Mouse (Mus musculus) left cerebral cortex, adult 11 months (tissue): Measurements from ENCODE around the gene Gm382.

Experiments used
- DNase-seq: peaks from one replicate; pipeline ENCODE4 v3.0.0; 2022; ENCODE audit warnings: low spot score

Gene Gm382

DNA sequence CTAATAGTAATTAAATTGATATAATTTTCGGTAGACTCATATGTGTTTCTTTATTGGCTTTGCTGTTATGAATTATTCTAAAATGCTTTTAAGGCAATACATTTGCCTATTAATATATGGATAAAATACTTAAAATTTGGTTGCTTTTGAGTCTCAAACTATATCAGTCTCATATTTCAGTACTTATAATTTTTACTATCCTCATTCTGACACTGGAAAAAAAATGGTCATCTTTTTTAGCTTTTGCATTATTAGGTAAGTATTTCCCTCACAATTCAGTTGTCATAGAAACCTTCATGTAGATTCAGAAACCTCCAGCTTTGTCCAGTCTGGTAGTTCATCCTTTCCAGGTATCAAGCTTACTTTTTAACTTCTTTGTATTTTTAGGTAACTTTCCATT, at the start of gene Gm382:
TSS of gene Gm382 (plus strand) at position 301 of the 400 bp plus-strand sequence.
- DNase-seq = no peak

DNA sequence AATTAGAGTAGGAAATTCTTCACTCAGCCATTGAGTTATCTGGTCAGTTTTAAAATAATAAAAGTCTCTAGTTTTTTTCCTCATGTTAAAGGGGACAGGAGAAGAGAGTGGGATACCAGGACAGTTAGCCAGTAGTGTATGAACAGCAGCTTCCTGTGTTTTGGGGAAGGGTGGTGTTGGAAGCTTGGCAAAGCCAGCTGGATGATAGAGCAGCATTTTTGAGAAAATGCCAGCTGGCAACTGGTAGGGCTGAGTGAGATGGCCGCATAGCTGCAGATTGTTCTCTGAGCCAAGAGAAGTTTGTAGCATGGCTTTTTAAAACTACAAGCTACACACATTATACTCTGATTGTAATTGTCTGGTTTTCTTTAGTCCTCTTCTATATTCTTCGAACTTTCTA, 30.4 kb downstream of the Gm382 start:
- DNase-seq = no peak

DNA sequence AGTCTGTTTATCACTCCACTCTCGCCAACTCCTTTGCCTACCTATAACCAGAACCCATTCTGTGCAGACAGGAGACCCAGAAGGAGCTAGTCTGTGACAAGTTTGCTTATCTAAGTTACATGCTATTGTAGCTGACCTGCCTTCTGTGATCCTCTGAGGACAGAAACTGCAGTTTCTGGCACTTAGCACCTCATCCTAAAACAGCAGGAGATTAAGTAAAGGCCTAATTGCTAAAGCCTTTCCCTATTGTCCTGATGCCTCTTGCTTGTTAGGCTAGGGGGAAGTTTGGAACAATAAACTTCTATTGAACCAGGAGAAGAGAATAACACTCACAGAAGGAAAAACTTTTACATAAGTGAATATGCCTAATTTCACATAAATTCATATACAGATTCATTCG, 51.5 kb downstream of the Gm382 start:
- DNase-seq = no peak

DNA sequence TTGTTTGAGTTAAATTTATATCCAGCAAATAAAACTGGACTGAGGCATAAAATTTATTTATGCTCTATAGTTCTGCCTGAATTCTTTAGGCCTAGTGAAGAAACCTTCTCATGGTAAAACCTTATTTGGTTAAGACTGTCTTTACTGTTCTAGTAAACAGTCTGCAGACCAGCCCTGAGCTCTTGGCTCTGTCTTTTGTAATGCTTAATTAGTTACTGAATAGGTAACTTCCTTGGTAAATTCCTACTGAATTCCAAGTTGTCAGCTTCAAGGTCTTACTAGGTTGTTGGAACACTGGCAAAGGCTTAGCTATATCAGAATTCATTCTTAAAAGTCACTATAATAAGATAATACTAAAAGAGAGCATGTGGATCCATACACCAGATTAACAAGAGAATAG, 53.3 kb downstream of the Gm382 start:
- no peak for DNase-seq

DNA sequence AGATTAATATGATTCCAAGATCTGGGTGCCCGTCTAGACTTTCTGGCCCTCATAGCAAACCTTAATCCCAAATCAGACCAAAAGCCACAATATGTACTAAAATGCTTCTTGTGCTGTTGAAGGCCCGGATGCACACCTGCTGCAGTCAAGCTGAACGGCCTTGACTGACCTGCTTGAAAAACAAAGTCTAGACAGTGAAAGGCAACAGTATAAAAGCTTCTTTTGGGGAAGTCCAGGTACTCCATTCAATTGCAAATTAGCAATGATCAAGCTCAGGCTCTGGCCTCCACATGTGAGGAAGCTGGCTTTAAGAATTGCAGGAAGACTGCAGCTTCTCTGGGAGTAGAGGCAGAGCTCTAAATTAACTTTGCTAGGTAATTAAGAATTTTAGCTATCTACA, 54.2 kb downstream of the Gm382 start:
- DNase-seq = no peak

DNA sequence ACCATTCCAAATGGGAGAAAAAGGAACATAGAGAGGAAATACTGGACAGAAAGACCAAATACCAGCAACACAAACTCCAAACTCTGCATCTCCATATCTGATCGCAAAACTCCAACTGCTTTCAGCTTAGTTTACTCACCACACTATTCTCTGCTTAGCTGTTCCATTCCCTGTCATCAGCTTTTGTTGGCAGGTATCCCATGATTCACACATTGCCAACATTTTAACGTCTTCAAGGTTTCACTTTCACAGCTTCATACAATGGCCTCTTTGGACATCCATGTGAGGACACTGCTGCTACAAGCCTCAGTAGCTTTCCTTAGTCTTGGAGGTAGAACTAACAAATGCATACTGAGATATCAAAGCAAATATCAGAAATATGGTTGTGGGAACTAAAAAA, 64.6 kb downstream of the Gm382 start:
- no peak for DNase-seq
